Mouse (Mus musculus): ENCODE results near the gene Olfr809. TPM values are rescaled to one million over a fixed set of nuclear protein-coding genes. Genes with fewer than 3 reads are reported as not detected.

Gene Olfr809
- polyA plus RNA-seq (2015; fragmentation: Nextera tagmentation; extraction: Ambion mirVana): not detected in 2 replicates

DNA sequence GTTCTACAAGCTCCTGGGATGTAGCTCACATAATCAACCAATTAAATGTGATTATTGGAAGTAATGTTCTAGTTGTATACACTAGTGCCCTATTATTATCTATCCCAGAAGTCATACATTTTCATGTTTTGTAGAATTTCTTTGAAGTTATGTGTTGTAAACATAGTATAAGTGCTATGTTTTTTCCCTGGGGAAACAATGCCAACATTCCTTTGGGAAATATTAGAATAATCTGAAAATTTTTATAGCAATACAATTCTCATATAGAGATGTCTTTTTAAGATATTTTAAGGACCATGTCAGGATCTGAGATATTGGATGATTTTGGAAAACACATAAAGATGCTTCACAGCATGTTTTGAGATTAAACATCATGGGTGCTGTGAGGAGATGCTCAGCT lies at the start of gene Olfr809:
Olfr809 (plus strand) TSS at position 301 of the 400 bp plus-strand sequence.
- Histone ChIP-seq H3K9ac (ENCODE audit: low read length) (no peak within 1 kb of the TSS), H3K4me3 (ENCODE audit: low read length) (no peak within 1 kb of the TSS), H3K9me3 (ENCODE audit: control insufficient read depth, low read length) (no peaks in the 10 kb centered on the region), H3K27ac (ENCODE audit: low read length) (no peak within 1 kb of the TSS), H3K4me1 (replicated peaks; ENCODE audit: control insufficient read depth, insufficient read depth, low read length) (no peaks in the 10 kb centered on the region), H3K27me3 (ENCODE audit: control insufficient read depth, insufficient read depth, low read depth, low read length) (no peaks in the 10 kb centered on the region), H3K36me3 (ENCODE audit: control insufficient read depth, insufficient read depth, low read length) (no peaks in the 10 kb centered on the region), H3K4me2 (ENCODE audit: low read depth, low read length) (no peak within 1 kb of the TSS)
- ATAC-seq (ENCODE audit: low read depth): no peak

DNA sequence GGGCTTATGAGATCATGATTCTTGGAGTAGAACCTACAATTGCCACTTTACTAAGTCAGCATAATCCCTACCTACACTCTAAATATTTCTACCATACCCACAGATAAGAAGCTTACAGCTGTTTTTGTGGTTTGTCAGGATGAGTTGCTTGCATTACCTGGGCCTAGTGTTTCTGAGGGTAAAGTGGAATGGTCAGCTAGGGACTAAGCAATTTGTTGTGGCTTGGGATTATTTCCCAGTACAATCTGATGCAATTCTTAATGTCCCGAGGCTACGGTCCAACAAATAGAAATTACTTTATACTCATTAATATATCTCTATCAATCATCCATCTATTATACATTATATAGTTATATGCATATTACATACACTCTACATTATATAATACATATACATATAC lies 45.2 kb upstream of the Olfr809 start, which contains the start of gene Olfr805:
Olfr805 (minus strand) TSS at position 101 of the 400 bp plus-strand sequence.
- ATAC-seq (ENCODE audit: low read depth): no peak
- Histone ChIP-seq H3K9ac (ENCODE audit: low read length) (no peak within 1 kb of the TSS), H3K36me3 (ENCODE audit: control insufficient read depth, insufficient read depth, low read length) (no peaks in the 10 kb centered on the region), H3K4me3 (ENCODE audit: low read length) (no peak within 1 kb of the TSS), H3K9me3 (ENCODE audit: control insufficient read depth, low read length) (no peaks in the 10 kb centered on the region), H3K27me3 (ENCODE audit: control insufficient read depth, insufficient read depth, low read depth, low read length) (no peaks in the 10 kb centered on the region), H3K4me1 (replicated peaks; ENCODE audit: control insufficient read depth, insufficient read depth, low read length) (no peaks in the 10 kb centered on the region), H3K4me2 (ENCODE audit: low read depth, low read length) (no peak within 1 kb of the TSS), H3K27ac (ENCODE audit: low read length) (no peak within 1 kb of the TSS)
- WGBS: 96% methylated on average over 2 of the region's 2 CpGs

DNA sequence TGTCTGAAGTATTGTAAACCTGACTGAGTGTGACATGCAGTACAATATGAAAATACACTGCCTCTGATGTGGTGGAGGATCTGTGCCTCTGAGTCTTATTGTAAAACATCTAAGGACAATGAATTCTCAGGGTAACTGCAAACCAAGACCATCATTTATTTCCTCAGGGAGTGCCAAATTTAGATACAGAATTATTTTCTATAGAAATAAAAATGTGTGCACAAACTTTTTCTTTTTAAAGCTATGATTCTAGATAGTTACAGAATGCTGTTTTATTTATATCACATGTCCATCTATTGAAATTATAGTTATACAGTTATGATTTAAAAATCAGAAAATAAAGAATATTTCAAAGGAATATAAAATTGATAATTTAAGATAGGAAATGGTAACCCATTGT lies 32.6 kb upstream of the Olfr809 start, which contains the start of gene Olfr806:
Olfr806 (minus strand) TSS at position 101 of the 400 bp plus-strand sequence.
- H3K27ac ChIP-seq (ENCODE audit: low read length): no peak within 1 kb of the TSS
- no peaks in the 10 kb centered on the region for H3K27me3 ChIP-seq (ENCODE audit: control insufficient read depth, insufficient read depth, low read depth, low read length)
- no peaks in the 10 kb centered on the region for H3K9me3 ChIP-seq (ENCODE audit: control insufficient read depth, low read length)
- H3K4me1 ChIP-seq (replicated peaks; ENCODE audit: control insufficient read depth, insufficient read depth, low read length): no peaks in the 10 kb centered on the region
- no peak within 1 kb of the TSS for H3K4me2 ChIP-seq (ENCODE audit: low read depth, low read length)
- H3K36me3 ChIP-seq (ENCODE audit: control insufficient read depth, insufficient read depth, low read length): no peaks in the 10 kb centered on the region
- H3K4me3 ChIP-seq (ENCODE audit: low read length): no peak within 1 kb of the TSS
- H3K9ac ChIP-seq (ENCODE audit: low read length): no peak within 1 kb of the TSS
- no peak for ATAC-seq (ENCODE audit: low read depth)

DNA sequence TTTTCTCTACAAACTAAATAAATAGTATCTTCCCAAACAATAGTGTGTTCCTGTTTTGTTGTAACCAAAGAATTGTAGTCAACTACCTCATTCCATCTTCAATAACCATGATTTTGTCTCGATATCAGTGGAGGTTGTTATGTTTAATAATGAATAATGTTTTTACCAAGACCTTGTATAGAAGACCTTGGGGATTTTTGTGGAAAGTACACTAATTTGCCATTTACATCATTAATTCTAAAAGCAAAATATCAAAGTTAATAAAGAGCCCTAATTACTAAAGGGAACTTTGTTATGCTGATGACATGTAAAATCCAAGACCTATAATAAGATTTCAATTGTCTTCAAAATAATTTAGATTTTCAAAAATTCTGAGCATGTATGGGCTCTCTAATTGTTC lies 16.7 kb upstream of the Olfr809 start, which contains the start of gene Olfr807:
Olfr807 (minus strand) TSS at position 101 of the 400 bp plus-strand sequence.
- WGBS: 77% methylated on average over 1 of the region's 1 CpGs
- no peak for ATAC-seq (ENCODE audit: low read depth)
- Histone ChIP-seq H3K27me3 (ENCODE audit: control insufficient read depth, insufficient read depth, low read depth, low read length) (no peaks in the 10 kb centered on the region), H3K9me3 (ENCODE audit: control insufficient read depth, low read length) (no peaks in the 10 kb centered on the region), H3K4me2 (ENCODE audit: low read depth, low read length) (no peak within 1 kb of the TSS), H3K4me1 (replicated peaks; ENCODE audit: control insufficient read depth, insufficient read depth, low read length) (no peaks in the 10 kb centered on the region), H3K4me3 (ENCODE audit: low read length) (no peak within 1 kb of the TSS), H3K9ac (ENCODE audit: low read length) (no peak within 1 kb of the TSS), H3K27ac (ENCODE audit: low read length) (no peak within 1 kb of the TSS), H3K36me3 (ENCODE audit: control insufficient read depth, insufficient read depth, low read length) (no peaks in the 10 kb centered on the region)

DNA sequence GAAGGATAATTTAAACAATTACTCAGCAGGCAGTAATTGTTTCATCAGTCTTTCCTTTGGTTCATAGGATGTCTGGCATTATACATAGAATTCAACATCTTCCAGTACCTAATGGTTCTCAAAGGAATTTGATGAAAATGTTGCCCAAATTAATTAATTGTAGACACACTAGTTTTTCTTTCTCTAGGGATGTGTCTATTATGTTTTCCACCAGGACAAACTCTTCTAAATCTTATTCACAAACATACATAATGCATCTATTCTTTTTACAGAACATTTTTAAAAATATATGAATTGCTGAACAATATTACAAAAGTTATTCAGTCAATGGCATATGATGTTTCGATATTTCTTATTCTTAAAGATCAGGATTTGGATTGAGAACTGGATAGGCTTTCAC lies 9.3 kb upstream of the Olfr809 start, which contains the start of gene Olfr808:
Olfr808 (plus strand) TSS at position 301 of the 400 bp plus-strand sequence.
- no peaks in the 10 kb centered on the region for H3K4me1 ChIP-seq (replicated peaks; ENCODE audit: control insufficient read depth, insufficient read depth, low read length)
- no peaks in the 10 kb centered on the region for H3K27me3 ChIP-seq (ENCODE audit: control insufficient read depth, insufficient read depth, low read depth, low read length)
- no peak for ATAC-seq (ENCODE audit: low read depth)
- H3K27ac ChIP-seq (ENCODE audit: low read length): no peak within 1 kb of the TSS
- no peaks in the 10 kb centered on the region for H3K9me3 ChIP-seq (ENCODE audit: control insufficient read depth, low read length)
- no peaks in the 10 kb centered on the region for H3K36me3 ChIP-seq (ENCODE audit: control insufficient read depth, insufficient read depth, low read length)
- H3K4me3 ChIP-seq (ENCODE audit: low read length): no peak within 1 kb of the TSS
- H3K4me2 ChIP-seq (ENCODE audit: low read depth, low read length): no peak within 1 kb of the TSS
- H3K9ac ChIP-seq (ENCODE audit: low read length): no peak within 1 kb of the TSS
- 80% methylated on average over 1 of the region's 1 CpGs for WGBS

DNA sequence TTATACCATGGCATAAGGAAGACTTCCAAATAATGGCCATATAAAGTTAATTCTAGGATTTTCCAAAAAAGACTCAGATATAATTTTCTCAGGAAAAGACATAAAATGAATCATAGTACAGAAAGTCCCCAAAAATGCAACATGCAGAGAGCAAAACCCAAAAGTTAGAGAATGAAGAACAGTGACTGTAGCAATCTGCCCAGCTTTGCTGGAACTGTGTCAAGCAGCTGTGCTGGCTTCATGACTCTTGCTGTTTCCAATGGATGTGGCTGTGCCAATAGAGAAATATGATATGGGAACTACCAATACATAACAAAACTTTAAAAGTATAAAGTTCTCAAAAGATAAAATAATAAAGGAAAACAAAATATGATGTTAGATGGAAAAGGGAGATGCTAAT lies 3.7 kb downstream of the Olfr809 start:
- no peak overlapping the region for H3K4me3 ChIP-seq (ENCODE audit: low read length)
- H3K27ac ChIP-seq (ENCODE audit: low read length): no peak overlapping the region
- H3K27me3 ChIP-seq (ENCODE audit: control insufficient read depth, insufficient read depth, low read depth, low read length): no peaks in the 10 kb centered on the region
- no peaks in the 10 kb centered on the region for H3K9me3 ChIP-seq (ENCODE audit: control insufficient read depth, low read length)
- H3K36me3 ChIP-seq (ENCODE audit: control insufficient read depth, insufficient read depth, low read length): no peaks in the 10 kb centered on the region
- no peak overlapping the region for H3K9ac ChIP-seq (ENCODE audit: low read length)
- no peak overlapping the region for H3K4me2 ChIP-seq (ENCODE audit: low read depth, low read length)
- H3K4me1 ChIP-seq (replicated peaks; ENCODE audit: control insufficient read depth, insufficient read depth, low read length): no peaks in the 10 kb centered on the region
- ATAC-seq (ENCODE audit: low read depth): no peak

DNA sequence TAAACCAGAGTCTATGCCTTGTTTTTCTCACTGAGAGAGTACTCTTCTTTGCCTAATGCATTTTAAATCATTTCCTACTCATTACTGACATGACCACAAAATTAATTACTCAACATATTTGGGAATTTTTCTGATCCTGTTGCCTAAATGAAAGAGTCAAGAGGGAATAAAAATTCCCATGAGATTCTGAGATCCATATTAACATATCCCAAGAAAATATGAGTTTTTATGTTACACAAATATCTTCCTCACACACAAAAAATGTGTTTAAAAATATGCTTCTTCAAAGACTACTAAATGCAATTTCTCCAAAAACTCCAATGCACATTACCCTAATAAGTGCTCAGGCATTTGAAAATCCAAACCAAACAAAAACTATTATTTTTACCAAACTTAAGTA lies 20.4 kb downstream of the Olfr809 start, which contains the start of gene Olfr810:
Olfr810 (minus strand) TSS at position 101 of the 400 bp plus-strand sequence.
- no peak within 1 kb of the TSS for H3K4me3 ChIP-seq (ENCODE audit: low read length)
- H3K27ac ChIP-seq (ENCODE audit: low read length): no peak within 1 kb of the TSS
- H3K36me3 ChIP-seq (ENCODE audit: control insufficient read depth, insufficient read depth, low read length): no peaks in the 10 kb centered on the region
- H3K27me3 ChIP-seq (ENCODE audit: control insufficient read depth, insufficient read depth, low read depth, low read length): no peaks in the 10 kb centered on the region
- H3K4me2 ChIP-seq (ENCODE audit: low read depth, low read length): no peak within 1 kb of the TSS
- no peak within 1 kb of the TSS for H3K9ac ChIP-seq (ENCODE audit: low read length)
- H3K9me3 ChIP-seq (ENCODE audit: control insufficient read depth, low read length): no peaks in the 10 kb centered on the region
- ATAC-seq (ENCODE audit: low read depth): no peak
- H3K4me1 ChIP-seq (replicated peaks; ENCODE audit: control insufficient read depth, insufficient read depth, low read length): no peaks in the 10 kb centered on the region

DNA sequence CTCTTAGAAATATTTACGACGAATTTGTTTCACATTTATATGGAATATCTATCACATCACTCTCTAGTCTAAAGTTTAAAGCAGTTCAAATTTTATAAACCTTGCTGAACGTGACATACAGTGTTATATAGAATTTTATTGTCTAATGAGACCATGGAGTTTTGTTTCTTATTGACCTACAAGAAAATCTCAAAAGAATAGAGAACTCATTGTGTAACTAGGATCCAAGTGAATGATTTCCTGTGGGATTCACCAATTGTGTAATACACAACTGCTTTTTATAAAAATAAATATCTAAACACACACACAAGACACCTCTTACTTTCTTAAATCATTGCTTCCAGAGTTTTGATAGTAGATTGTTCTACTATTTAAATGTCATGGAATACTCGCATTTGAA lies 29.9 kb downstream of the Olfr809 start, which contains the start of gene Olfr811:
Olfr811 (minus strand) TSS at position 101 of the 400 bp plus-strand sequence.
- no peaks in the 10 kb centered on the region for H3K9me3 ChIP-seq (ENCODE audit: control insufficient read depth, low read length)
- H3K4me3 ChIP-seq (ENCODE audit: low read length): no peak within 1 kb of the TSS
- no peak for ATAC-seq (ENCODE audit: low read depth)
- no peaks in the 10 kb centered on the region for H3K36me3 ChIP-seq (ENCODE audit: control insufficient read depth, insufficient read depth, low read length)
- H3K4me1 ChIP-seq (replicated peaks; ENCODE audit: control insufficient read depth, insufficient read depth, low read length): no peaks in the 10 kb centered on the region
- no peaks in the 10 kb centered on the region for H3K27me3 ChIP-seq (ENCODE audit: control insufficient read depth, insufficient read depth, low read depth, low read length)
- no peak within 1 kb of the TSS for H3K27ac ChIP-seq (ENCODE audit: low read length)
- H3K9ac ChIP-seq (ENCODE audit: low read length): no peak within 1 kb of the TSS
- H3K4me2 ChIP-seq (ENCODE audit: low read depth, low read length): no peak within 1 kb of the TSS
- WGBS: 80% methylated on average over 4 of the region's 4 CpGs

Data from lung, embryonic 16.5 days (tissue).